Mouse (Mus musculus) ovary, postnatal 36 days (tissue): ENCODE measurements around the gene Lrrc4.

Experiments used
- DNase-seq: peaks from one replicate; pipeline ENCODE4 v3.0.0; 2022; ENCODE audit warnings: low spot score, mixed read lengths

The Lrrc4 gene

DNA sequence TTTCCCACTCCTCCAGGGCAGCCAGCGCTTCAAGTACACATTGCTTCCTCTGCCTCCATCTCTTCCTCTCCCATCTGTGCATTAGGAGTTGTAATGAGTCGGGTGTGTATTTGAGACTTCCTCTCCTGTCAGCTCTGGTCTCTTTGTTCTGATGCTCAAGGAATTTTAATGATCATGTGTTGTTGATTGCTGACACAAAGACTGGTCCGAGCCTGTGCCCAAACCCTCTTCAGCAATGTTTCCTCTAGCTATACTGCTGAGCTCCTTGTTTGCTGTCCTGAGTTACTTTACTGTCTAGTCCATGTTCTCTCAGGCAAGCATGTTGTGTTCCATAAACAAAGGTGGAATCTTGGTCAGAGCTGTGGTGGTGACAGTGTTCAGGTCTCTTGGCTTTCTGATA is 102.3 kb downstream of the Lrrc4 start:
- no peak for DNase-seq

DNA sequence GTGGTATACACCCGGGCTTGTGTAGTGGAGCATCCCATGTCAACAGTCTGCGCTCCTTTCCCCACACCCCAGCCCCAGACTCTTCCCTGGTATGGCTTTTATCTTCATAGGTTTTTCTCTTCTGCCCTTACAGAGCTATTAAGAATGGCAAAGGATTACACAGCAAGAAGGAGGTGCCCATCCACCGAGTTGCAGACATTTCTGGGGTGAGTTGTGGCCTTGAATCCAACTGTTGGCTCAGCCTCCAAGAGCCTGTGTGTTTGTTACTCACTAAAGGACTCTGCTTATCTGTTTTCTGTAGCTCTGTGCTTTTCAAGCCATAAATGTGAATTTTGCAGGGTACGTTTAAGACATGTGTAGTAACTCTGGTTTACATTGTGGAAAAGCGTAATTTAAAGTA is 106.8 kb downstream of the Lrrc4 start:
- DNase-seq, result no peak

DNA sequence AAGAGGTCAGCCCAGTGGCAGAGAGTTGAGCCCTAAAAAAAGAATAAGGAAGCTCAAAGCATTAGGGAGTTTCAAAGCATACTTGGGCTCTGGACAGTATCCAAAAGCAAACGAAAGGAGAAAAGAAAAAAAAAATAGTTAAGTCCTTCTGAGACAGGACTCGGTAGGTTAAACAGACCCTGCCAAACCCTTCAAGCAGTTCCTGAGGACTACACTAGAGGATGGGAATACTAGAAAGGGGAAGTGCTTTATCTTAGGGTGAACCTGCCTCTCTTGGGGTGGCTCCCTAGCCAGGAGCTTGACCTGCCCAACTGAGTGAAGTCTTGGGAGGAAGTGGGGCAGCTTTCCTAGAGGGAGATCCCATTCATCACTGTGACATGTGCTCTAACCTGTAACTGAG is 108.5 kb downstream of the Lrrc4 start:
- DNase-seq, result no peak

- no peak for DNase-seq
These were observed 111.0 kb downstream of the Lrrc4 start for GRCm38 (mm10) chr6:28720391-28721171.

DNA sequence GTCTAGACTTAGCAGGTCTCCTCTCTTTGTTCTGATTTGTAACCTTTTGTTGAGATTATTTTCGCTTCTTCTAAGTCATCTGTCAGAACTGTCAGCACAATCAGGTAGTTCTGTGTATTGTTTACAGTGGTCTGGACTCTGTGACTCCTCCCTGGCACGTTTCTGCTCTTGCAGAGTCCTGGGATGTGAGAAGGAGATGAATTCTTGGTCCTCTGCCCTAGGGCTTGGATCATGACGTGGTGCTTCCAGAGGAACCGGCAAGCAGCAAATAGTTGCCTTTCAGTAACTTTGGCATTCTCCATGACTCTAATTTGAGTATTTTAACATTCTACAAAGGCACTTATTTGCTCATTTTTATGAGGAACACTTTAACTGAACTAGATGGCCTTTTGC is 113.7 kb downstream of the Lrrc4 start:
- DNase-seq, result no peak

- no peak for DNase-seq
These were observed 114.2 kb downstream of the Lrrc4 start for GRCm38 (mm10) chr6:28717203-28717844.

DNA sequence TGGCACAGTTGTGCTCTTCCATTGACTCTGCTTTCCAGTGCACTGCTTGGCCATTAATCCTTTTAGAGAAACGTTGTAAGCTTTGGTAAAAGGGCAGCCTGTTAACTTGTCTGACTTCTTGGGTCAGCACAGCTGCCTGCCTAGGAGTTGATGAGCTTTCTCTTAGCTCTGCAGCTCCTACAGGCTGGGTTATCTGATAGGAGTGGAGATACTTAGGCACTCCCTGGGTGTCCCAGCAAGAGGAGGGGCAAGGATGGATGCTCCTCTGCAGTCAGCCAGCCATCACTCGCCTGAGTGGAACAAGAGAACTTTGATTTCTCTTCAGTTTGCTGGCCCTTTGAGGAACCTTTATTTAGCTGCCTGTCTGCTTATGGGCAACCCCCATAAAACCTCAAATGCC is 121.5 kb downstream of the Lrrc4 start:
- DNase-seq, result peak; percentile 7

- DNase-seq, result peak; percentile 34
These were observed 124.5 kb downstream of the Lrrc4 start for GRCm38 (mm10) chr6:28706976-28707592.

DNA sequence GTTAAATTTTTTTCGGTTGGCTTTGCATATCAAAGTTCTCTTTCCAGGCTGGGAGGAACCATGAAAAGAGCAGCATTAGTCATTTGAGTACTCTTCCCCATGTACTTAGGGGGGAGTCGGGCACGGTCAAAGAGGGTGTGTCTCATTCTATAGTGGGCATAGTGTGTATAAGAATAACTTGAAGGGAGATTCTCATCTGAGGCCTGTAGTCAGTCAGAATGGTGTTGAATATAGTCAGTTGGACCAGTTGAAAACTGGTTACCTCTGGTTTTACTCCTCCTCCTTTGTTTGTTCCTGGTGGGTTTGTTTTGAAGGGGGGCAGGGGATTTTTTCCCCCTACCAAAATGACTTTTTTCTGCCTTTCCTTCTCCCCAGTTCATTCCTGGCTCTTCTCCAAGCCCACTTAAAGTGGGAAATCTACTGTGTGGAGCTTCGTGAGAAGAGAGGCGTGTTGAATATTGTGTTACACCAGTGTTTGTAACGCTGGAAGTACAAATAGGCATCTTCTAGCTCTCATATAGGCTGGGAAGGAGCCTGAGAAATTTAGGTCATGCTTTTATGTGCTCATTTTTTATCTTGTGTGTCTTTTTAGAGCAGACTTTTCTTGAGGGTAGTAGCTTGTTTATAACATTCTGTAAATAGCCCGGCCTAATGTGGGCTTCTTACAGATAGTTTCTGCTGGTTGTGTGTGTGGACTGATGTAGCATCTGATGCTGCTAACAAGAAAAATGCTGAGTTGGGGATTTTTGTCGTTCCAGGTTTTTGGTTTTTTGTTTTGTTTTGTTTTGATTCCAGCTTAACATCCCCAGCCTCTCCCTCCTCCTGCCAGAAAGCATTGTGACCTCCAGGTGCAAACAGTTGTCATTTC is 125.2 kb downstream of the Lrrc4 start:
- DNase-seq, result no peak

DNA sequence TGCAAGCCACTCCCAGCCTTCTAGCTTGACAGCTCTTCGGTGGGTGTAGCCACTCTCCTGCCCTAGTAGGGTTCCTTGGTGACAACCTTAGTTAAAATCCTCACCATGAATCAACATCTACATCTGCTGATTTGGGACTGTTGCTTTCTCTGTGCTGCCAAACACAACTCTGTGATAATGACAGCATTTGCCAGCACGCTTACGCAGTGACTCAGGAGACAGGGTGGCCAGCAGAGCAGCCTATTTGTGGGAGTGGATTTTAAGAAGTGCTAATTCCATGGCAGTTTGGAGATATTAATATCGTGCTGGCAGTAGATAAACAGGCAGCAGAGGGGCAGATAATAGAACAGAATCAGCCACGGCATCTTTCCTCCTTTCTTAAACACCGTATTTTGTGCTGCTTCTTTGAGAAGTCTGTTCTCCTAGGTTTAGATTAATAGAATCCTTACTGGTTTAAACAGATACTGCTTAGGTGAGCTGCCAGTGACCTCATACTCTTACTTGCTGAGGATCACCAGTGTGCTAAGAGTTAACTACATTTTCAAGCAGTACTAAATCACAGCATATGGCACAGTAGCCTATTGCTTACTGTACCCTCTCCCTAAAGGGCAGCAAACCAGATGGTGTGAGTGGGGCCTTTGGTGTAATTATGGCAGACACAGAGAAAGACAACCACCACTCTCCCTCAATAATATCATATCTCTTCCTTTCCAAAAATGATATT is 126.0 kb downstream of the Lrrc4 start:
- DNase-seq, result no peak

DNA sequence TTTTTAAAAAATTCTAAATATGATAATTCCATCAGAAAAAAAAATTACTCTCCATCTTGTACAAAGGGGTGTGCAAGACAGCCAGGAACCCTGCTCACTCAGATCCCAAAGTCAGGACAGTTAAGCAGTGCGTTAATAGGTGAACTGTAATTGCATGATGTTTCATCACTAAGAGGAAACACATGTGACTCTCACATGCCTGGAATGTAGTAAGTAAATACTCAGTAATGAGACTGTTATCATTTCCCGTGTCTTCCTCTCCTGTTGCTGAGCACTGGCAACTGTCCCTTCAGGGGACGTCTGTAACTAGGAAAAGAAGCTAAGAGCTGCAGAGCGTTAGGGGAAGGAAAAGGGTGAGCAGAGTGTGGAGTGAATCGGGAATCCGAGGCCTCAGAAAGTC is 126.9 kb downstream of the Lrrc4 start:
- DNase-seq, result no peak

GRCm38 (mm10) chr6:28697214-28697613 is 134.3 kb downstream of the Lrrc4 start:
- no peak for DNase-seq

GRCm38 (mm10) chr6:28692659-28693058 is 138.9 kb downstream of the Lrrc4 start:
- DNase-seq, result no peak

- DNase-seq, result no peak
These were observed 143.8 kb downstream of the Lrrc4 start for GRCm38 (mm10) chr6:28687776-28688175.

- no peak for DNase-seq
These were observed 145.8 kb downstream of the Lrrc4 start for GRCm38 (mm10) chr6:28685745-28686144.

GRCm38 (mm10) chr6:28685052-28685451 is 146.5 kb downstream of the Lrrc4 start:
- DNase-seq, result no peak

DNA sequence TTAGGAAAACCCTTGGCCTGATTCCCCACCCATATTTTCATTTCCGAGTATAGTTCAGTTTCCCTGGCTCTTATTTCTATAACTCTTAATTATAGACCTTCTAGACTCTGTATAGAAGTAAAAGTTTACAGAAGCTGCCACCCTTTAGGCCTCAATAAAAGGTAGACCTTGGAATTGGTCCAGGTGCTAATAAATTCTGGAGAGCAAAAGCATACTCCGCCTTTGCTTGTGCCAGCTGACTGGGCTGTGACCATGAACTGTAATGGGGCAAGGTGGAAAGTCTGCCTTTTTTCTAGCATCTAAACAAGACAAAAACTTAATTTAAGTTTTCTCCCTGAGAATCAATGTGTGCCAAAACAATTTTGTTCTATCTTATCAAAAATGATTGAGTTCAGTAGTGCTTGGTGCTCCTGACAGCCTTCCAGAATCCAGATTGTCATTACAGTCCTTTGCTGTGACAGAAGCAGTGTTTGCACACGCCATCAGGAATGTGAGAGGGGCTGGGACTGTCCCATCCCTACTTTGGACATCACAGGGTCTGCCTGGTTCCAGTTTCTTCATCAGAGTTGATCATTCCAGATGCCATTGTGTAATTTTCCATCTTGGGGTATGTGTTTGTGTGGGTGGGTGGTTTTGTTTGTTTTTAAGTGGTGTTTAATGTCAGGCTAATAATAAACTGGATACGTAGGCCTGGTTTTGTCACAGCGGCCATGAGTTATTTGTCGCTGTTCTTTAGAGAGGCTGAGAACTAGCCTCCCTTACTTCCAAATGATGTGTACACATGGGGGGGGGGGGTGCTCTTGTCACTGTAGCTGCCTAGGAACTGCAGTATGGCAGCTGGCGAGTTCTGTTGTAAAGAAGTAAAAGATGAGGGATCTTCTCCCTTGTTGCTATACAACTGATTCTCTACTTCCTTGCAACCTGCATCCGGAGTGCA is 149.8 kb downstream of the Lrrc4 start:
- DNase-seq, result no peak

GRCm38 (mm10) chr6:28680537-28680936 is 151.0 kb downstream of the Lrrc4 start:
- DNase-seq, result no peak

GRCm38 (mm10) chr6:28678896-28679295 is 152.7 kb downstream of the Lrrc4 start:
- no peak for DNase-seq

GRCm38 (mm10) chr6:28674686-28675085 is 156.9 kb downstream of the Lrrc4 start:
- DNase-seq, result no peak

DNA sequence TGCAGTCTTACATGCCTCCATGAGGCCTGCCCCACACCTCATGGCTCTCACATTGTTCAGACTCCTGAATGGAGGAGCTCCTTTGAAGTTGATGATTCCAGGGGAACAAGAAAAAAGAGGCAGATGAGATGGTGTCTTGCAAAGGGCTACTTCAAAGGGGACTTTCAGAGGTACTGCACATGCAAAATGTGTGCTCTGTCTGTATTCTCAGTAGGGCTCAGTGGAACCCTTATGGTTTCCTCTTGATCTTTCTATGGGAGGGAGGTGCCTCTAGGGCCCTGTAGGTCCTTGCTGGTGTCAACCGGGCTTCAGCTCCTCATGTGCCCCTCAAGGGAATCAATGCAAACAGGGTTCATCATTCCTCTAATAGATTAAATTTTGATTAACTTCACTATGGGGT is 159.2 kb downstream of the Lrrc4 start:
- DNase-seq, result no peak
